Mouse (Mus musculus): Measurements from ENCODE around the gene Igfals.

- TF ChIP-seq CTCF (IDR thresholded peaks at IDR 0.05), result no peak
- TF ChIP-seq EP300 (IDR thresholded peaks at IDR 0.05), result no peak
These were observed 12.3 kb downstream of the Igfals start for GRCm38 (mm10) chr17:24878117-24878397.
